Mouse (Mus musculus): ENCODE measurements around the gene Lpcat1.

Lpcat1 gene

DNA sequence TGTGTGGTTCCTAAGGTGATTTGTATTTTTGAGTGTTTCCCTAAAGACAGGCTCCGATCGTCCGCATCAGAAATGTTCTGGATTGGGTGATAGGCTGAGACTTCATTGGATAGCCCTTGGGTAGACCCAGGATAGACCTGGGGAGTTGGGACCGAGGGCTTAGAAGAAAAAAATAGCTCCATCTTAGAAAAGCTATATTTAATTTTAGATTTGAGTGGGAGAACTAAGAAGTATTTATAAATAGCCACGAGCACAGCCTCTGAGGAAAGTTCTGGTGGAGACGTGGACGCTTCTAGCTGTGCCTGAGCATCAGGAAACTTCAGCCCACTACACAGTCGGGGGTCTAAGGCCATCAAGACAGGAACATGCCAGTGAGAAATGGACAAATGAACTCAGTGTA, 9.8 kb downstream of the Lpcat1 start:
- DNase-seq (ENCODE audit: low spot score in 2 of 2): peak in 1 of 2 experiments; percentile 44

DNA sequence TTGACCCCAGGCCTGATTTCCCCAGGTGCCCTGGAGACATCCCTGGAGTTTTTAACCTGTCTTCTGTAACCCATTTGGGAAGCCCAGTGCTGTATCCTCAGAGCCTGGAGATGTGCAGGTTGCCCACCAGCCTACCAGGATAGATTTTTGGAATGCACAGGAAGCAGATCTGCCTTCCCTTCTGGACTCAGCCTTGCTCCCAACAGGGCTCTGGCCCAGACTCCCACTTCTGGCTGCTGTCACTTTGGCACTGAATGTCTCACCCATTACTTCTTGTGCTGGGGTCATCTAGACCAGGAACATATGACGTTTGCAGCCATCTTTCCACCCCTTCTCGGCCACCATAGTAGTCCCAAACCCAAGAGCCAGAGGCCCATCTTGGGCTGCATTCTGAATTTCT, 10.8 kb downstream of the Lpcat1 start:
- no peak for DNase-seq (ENCODE audit: low spot score in 2 of 2)

DNA sequence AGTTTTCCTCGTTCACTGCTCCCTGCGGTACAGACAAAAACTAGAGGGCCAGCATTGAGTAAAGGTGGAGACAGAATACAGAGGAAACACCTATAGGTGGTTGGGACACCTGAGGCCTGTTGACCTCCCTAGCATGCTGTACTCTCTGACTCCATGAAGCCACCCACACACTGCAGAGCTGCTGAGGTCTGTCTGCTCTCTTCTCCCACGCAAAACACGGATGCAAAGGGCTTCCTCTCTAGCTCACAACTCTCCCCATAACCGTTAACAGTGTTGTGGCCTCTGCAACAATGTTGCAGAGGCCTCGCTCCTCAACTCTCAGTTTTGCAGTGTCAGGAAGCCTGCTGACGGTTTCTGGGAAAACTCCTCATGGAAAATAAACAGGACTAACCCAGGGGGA, 15.5 kb downstream of the Lpcat1 start:
- no peak for DNase-seq (ENCODE audit: low spot score in 2 of 2)

DNA sequence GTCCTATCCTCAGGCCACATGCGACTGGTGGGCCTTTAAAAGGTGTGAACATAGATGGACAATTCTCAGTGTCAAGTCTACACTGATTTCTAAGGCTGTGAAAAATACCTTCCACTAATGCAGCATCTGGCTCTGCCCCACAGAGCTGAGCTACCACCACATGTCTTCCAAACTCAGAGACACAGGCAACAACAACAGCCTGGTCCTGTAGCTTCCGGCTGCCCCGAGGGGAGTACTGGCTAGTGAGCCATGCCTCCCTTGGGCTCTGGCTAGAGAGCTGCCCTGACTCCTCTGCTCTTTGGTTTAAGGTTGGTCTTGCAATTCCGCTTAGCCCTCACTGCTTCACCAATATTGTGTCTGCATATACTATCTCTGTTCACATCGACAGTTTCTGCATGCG, 16.3 kb downstream of the Lpcat1 start:
- no peak for DNase-seq (ENCODE audit: low spot score in 2 of 2)

DNA sequence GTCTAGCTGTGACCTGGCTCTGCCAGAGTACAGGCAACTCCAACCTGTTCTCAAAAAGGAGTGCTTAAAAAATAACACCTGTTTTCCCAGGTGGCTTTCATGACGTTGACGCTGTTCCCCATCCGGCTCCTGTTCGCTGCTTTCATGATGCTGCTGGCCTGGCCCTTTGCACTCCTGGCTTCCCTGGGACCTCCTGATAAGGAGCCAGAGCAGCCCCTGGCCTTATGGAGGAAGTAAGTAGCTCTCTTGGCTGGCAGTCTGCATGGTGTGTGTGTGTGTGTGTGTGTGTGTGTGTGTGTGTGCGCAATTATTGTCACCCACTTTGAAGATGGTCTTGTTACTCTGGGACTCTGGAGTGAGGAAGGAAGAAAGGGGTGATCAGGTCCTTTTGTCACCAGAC, 17.2 kb downstream of the Lpcat1 start:
- no peak for DNase-seq (ENCODE audit: low spot score in 2 of 2)

DNA sequence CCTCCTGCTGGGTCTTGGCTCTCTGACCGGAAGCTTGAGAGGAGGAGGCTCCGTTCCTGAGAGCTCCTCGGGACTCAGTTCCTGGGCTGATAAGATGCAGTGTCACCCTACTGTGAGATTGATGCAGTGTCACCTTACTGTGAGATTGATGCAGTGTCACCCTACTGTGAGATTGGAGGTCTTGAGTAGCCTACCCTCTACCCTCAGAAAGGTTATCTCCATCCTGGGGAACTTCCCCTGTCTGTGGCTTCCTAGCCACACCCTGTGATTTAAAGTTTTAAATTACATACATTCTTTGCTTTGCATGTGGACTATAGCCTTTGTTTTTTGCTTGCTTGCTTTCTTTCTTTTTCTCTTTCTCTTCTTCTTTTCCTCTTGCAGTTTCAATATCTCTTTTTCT, 21.1 kb downstream of the Lpcat1 start:
- DNase-seq (ENCODE audit: low spot score in 2 of 2): no peak

DNA sequence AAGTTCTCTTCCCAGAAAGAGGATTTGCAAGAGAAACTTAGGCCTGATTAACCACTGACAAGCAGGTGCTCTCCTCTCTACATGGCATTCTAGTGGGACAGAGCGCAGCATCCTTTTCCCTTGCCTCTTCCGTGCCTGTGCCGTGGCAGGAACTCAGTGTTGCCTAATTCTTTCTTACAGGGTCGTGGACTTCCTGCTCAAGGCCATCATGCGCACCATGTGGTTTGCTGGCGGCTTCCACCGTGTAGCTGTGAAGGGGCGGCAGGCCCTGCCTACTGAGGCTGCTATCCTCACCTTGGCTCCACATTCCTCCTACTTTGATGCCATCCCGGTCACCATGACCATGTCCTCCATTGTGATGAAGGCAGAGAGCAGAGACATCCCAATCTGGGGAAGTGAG, 21.7 kb downstream of the Lpcat1 start:
- DNase-seq (ENCODE audit: low spot score in 2 of 2): no peak

DNA sequence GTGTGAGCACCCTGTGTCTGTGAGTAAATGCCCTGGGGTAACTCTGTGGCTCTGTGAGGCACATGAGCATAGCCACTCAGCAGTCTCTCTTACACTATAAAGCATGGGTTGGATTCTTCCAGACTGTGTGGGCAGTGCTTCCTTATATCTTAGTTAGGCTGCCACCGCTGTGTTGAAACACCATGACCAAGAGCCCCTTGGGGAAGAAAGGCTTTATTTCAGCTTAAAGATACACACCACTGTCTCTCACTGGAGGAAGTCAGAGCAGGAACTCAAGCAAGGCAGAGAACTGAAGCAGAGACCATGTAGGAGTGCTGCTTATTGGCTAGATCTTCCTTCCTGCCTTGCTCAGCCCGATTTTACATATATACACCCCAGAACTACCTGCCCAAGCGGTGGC, 23.0 kb downstream of the Lpcat1 start:
- DNase-seq (ENCODE audit: low spot score in 2 of 2): no peak

DNA sequence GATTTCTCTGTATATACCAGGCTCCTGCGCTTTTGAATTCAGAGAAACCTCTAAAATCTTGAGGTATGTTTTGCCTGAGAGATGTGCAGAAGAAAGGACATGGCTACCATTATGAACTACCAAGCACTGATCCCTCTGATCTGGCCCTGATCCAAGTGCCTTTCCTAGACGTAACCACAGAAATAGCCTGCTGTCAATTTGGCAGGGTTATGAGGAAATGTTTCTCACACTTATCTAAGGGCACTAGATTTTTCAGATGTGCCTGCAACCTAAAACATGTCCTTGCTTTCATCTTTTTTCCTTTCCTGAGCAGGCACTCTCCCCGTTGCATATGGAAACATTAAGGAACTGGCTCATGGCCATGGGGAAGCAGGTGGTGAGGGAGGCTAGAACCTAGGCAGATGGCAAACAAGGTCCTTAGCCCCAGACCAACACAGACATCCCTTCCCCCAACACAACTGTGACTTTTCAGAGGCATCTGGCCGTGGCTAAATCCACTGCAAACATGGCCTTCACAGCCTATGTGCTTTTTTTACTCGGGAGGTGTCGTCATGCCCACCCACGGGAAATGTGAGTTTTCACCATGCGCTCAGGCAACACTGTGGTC, 23.7 kb downstream of the Lpcat1 start:
- peak in 1 of 2 experiments; percentile 34 for DNase-seq (ENCODE audit: low spot score in 2 of 2)

DNA sequence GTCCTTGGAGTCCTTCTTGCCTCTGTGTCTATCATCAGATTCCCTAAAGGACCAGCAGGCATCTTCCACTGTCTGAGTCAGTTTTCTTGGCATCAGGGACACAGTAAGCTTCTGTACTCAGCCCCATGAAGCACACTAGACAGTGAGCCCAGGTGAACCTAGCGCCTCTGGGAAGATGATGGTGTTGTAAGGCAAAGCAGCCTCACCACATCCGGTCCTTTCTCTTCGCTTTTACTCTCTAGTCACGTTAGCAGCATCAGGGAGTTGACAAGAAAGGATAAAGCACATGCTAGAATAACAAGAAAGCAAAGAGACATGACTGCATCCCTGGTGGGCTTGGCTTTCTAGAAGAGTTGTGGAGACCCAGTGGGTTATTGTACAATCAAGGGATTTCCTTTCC, 26.2 kb downstream of the Lpcat1 start:
- DNase-seq (ENCODE audit: low spot score in 2 of 2): no peak

DNA sequence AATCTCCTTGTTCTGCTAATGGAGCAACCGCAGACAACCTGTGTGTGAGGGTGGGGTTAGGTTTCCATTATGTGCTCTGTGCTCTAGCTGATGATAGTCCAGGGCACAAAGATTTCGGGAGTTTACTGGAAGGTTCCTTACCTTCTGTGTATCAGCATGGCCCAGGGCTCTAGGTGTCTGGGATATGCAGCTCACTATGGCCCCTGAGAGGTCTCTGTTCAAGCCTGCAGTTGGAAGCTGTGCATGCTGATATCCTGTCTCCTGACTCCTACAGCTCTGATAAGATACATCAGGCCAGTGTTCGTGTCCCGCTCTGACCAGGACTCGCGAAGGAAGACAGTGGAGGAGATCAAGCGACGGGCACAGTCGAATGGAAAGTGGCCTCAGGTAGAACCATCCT, 27.5 kb downstream of the Lpcat1 start:
- no peak for DNase-seq (ENCODE audit: low spot score in 2 of 2)

DNA sequence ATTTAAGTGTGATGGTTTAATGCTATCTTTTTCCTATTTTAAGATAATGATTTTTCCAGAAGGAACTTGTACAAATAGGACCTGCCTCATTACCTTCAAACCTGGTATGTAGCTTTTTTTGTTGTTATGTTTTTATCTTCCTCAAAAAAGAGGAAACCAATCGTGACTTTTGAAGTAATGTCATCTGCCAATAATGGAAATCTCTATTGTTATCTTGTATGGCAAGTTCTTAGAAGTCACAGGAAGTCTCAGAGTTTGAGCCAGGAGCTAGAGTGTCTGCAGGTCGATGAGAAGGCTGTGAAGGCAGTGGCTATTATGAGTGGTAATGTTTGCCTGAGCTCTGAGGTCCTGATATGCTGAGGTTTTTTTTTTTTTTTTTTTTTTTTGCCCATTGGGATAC, 29.1 kb downstream of the Lpcat1 start:
- no peak for DNase-seq (ENCODE audit: low spot score in 2 of 2)

DNA sequence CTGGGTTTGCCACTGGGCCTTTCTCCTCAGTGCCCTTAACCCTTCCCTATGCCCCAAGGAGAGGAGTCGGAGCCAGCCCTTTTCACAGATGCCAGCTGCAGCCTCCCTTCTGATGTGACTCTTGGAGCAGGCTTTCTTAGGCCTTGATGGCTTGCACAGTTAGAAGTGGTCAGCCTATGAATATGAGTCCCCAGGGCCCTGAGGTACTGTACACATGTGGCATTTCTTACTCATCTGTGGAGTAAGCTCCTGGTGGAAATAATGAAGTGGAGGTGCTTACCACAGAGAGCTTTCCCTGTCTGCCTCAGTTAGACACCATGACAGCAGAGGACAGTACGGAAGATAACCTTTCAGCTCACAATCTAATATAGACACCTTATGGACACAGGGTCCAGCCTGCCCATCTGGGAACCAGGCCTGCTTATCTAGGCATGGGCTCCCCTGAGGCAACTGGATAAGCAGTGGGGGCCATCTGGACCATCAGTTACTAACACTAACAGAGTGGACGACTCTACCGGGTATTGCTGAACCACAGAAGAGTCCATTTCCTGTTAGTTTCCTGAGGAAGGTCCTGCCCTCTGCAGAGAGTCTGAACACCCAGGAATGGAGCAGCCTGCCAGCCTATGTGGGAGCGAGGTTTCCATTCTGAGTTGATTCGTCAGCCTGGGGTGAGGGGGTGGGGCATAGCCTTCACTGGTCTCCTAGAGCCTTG, 33.1 kb downstream of the Lpcat1 start:
- DNase-seq (ENCODE audit: low spot score in 2 of 2): no peak

DNA sequence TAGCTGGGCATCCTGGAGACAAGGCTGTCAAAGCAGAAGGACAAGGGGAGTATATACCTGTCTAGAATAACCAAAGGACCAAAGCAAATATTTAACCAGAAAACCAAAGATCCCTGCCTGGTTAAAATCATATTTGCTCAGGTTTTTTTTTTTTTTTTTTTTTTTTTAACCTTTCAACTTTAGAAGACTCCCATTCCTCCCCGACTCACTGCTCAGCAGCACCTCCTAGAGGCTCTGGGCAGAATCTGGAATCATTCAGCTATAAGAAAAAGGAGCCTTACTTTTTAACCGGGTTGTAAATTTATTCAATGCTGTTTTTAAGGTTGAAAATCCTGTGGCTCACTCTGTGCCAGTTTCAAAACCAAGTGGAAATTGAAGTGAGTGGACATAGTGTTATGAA, 35.7 kb downstream of the Lpcat1 start:
- no peak for DNase-seq (ENCODE audit: low spot score in 2 of 2)

DNA sequence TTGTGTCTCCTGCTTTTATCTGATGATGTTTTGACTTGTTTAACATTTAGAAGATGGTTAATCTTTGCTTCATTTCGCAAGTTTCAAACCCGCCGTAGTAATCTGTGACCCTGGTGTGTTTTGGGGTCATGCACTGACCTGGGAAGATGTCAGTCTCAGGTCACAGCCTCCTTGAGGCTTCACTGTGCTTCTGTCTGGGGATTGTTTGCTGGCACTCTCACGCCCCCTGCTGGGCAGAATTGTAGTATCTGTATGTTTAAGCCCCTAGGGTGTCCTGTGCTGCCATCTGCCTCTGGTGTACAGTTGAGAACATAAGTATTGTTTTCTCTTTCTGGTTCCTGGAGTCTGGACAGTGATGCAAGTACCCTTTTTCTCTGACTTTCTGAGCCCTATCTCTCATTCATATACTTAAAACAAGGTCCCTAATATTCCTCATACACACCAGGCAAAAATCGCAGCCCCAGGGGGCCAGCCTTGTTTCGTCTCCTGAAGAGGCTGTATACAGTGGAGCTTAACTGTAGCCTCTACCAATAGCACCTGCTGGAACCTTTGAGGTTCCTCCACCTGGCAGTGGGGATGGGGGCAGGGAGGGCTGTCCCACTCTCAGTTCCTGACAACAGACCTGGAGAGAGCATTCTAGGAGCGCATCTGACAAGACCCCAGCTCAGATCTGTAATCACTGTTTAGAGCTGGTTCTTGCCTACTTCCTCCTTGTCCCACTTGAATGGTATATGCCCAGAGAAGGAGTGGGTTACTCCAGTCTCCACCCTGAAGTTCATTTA, 38.9 kb downstream of the Lpcat1 start:
- peak; percentile 69 to 74 for DNase-seq (ENCODE audit: low spot score in 2 of 2)

DNA sequence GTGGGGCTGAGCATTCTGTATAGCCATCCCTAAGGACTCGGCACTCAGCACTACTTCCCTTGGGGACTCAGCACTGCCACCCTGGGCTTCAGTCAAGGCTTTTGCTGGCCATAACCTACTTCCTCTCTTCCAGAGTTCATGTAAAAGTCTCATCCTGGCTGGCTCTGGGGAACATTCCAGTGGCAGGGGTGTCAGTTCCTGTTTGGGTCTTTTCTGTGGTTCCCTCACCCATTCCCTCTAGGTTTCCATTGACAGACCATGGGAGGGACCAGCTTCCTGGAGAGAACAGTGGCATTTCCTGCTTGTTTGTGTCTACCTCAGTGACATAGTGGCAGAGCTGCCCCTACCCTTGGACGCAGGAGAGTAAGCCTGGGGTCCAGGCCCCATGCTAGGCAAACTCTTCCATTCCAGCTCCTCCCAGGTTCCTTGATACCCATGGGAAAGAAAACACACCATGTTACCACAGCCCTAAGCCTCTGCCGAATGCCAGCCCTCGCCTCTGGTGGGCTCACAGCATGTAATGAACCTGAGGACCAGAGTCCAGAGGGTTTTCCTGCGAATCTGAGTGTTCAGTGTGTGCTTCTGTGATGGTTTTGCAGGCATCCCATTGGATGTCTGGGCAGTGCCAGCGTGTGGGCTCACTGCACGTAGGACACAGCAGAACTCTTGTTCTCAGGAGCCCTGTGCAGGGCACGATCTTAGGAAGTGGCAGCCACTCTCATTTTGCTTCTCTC, 42.0 kb downstream of the Lpcat1 start:
- no peak for DNase-seq (ENCODE audit: low spot score in 2 of 2)

DNA sequence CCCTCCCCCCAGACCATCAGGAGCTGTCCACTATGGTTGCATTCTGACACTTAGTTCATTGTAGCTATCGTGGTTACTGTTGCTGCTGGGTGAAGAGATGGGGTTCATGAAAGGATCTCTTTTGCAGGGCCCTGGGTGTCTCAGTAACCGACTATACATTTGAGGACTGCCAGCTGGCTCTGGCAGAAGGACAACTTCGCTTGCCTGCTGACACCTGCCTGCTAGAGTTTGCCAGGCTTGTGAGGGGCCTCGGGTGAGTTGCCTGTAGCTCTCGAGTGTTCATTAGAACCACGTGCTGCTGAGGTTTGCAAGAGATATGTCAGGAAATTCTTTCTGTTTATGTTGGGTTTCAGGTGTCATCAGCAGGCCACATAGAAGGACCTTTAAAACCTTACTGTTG, 42.9 kb downstream of the Lpcat1 start:
- no peak for DNase-seq (ENCODE audit: low spot score in 2 of 2)

DNA sequence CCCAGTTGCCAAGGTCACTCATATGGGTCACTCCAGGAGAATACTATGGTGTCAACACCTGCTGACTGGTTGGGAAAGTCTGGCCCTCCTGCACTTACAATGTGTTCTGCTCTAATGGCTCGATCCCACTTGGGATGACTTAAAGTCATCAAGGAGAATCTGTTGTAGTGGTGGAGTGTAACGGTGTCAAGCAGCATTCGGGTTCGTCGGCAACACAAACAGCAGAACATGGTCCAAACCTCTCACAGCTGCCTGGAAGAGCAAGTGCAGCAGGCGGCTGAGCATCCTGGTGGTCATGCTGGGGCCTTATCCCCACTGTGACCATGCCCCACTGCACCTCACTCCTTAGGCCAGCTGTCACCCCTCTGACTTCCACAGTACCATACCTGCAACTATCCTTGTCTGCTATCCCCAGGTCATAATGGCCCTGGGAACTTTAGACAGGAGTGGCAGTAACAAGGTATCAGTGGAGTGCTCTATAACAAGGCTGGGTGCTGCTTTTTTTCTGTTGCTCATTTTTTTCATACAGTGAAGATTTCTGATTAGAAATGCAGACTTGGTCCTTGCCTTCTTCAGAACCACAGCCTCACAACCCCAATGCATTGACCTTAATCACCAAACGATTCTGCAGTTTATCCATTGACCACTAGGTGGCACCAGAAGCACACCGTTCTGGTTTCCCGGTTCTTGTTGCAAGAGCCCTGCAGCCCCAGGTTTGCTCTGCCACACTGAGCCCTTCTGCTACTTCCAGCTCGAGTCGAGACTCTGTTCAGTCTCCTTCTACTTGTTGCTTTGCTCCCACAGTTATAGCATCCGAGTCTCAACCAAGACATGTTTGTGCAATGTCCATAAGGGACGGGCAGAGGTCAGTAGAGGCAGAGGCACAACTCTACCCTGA, 46.0 kb downstream of the Lpcat1 start:
- DNase-seq (ENCODE audit: low spot score in 2 of 2): peak; percentile 55 to 56

DNA sequence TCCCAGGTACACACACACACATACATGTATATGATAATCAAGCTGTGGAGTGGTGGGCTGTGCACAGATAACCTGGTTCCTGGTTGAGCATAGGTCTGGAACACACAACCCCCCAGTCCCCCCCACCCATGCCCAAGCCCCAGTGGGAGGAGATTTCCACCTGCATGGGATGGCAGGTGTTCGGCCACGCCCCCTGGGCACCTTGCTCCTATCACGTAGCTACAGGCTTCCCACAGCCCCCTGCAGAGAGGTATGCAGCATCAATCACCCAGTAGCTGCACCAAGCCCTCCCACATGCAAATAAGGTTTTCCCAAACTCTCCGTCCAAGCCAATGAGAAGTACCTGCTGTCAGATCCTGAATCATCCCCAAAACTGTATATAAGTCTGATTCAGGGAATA, 49.9 kb downstream of the Lpcat1 start:
- DNase-seq (ENCODE audit: low spot score in 2 of 2): no peak

DNA sequence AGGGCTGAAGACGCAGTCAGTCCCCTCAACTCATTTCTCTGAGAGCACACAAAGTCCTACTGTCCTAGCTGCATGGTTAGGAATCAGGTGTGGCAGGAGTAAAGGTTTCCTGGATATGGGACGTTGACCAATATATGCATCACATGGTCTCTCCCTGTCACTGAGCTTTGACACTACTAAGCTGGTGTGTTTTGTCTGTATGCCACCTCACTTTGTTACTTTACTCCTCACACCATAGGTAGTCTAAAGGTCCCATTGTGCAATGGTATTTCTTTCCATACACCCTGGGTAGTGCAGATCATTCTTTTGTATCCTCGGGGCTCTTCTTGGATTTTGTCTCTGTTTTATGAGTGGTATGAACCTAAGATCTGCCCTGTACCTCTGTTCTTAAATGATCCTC, 66.7 kb downstream of the Lpcat1 start:
- no peak for DNase-seq (ENCODE audit: low spot score in 2 of 2)

DNA sequence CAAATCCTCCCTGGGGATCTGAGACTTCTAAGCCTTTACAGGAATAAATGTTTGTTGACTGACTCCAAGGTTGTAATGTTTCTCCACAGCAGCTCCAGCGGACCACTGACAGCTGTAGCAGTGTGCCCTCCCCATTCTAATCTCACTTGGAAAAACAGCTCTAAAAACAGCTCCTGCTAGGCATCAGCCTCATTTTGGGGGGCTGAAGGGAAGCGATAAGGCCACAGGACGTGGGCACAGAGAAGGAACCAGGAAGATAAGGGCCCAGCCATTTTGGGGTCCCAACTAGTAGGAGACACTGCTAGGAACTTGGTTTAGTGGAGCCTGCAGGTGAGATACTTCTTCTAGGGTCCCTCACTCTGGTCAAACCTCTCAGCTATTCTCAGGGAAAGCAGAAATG, 68.3 kb downstream of the Lpcat1 start:
- DNase-seq (ENCODE audit: low spot score in 2 of 2): no peak
